Mouse (Mus musculus) CH12.LX (cell line): ENCODE results near the gene Fscb. TPM values are rescaled to one million over a fixed set of nuclear protein-coding genes. Genes with fewer than 3 reads are reported as not detected.

ENCODE experiments used
- DNase-seq: peaks from one replicate; pipeline ENCODE4 v3.0.0-alpha.2; 2013; ENCODE audit errors: extremely low read depth
- H3K27ac ChIP-seq: 2 replicates; pipeline ENCODE4 v1.5.1; 2012; ENCODE audit warnings: low read depth, mild to moderate bottlenecking, control low read depth, moderate library complexity; ENCODE audit not compliant: insufficient read depth
- H3K27me3 ChIP-seq: replicated peaks from 2 replicates; pipeline ENCODE3; 2012; ENCODE audit warnings: inconsistent platforms
- H3K36me3 ChIP-seq, 2 experiments: replicated peaks in 1 of 2; 2 replicates each; pipeline versions ENCODE3 to v1.6.1; 2012; ENCODE audit warnings: inconsistent platforms in 1 of 2, low read length in 1 of 2, mild to moderate bottlenecking in 1 of 2, mixed read lengths in 1 of 2, moderate library complexity in 1 of 2; ENCODE audit not compliant: control insufficient read depth in 1 of 2, insufficient read depth in 1 of 2
- H3K4me1 ChIP-seq, 2 experiments: 2 replicates each; pipeline ENCODE4 v1.6.1; 2012; ENCODE audit warnings: inconsistent platforms in 1 of 2, moderate library complexity in 1 of 2; ENCODE audit not compliant: insufficient read depth in 2 of 2, control insufficient read depth in 1 of 2
- H3K4me2 ChIP-seq: 2 replicates; pipeline ENCODE4 v1.6.1; 2012; ENCODE audit warnings: low read depth, mild to moderate bottlenecking, control low read depth; ENCODE audit not compliant: poor library complexity, insufficient read depth, severe bottlenecking
- H3K4me3 ChIP-seq, 3 experiments: fragments of 150-350 bp in 1 of 3; sonication (generic) in 1 of 3; replicated peaks in 1 of 3; 2 replicates each; pipeline versions ENCODE3 to v1.5.1; 2011 to 2012; ENCODE audit warnings: low read depth in 2 of 3, low read length in 2 of 3, mild to moderate bottlenecking in 2 of 3, moderate library complexity in 2 of 3, control low read depth in 1 of 3, improper control_type of control experiment in 1 of 3, inconsistent platforms in 1 of 3, mixed read lengths in 1 of 3; ENCODE audit not compliant: poor library complexity in 1 of 3
- H3K79me2 ChIP-seq: replicated peaks from 2 replicates; pipeline ENCODE4 v1.6.1; 2012; ENCODE audit warnings: mild to moderate bottlenecking, moderate library complexity; ENCODE audit not compliant: control insufficient read depth, poor library complexity, insufficient read depth, severe bottlenecking; ENCODE audit errors: extremely low read depth
- H3K9ac ChIP-seq: 2 replicates; pipeline ENCODE4 v1.6.1; 2012; ENCODE audit warnings: low read depth, mild to moderate bottlenecking, control low read depth, moderate library complexity; ENCODE audit not compliant: insufficient read depth
- H3K9me3 ChIP-seq: replicated peaks from 2 replicates; pipeline ENCODE3; 2012; ENCODE audit warnings: low read length, inconsistent platforms, mixed read lengths
- IRF4 ChIP-seq: IDR thresholded peaks from 2 replicates; pipeline ENCODE4 v1.6.1; 2014; ENCODE audit warnings: low read depth, mild to moderate bottlenecking, inconsistent platforms, low read length, improper control_type of control experiment
- MAFK ChIP-seq: IDR thresholded peaks from 2 replicates; pipeline ENCODE4 v1.6.1; 2011; ENCODE audit warnings: low read length, improper control_type of control experiment; ENCODE audit not compliant: insufficient replicate concordance
- MAZ ChIP-seq: IDR thresholded peaks from 2 replicates; pipeline ENCODE4 v1.6.1; 2012; ENCODE audit warnings: low read depth, mild to moderate bottlenecking, inconsistent platforms, low read length, improper control_type of control experiment, moderate library complexity
- MXI1 ChIP-seq: IDR thresholded peaks from 2 replicates; pipeline ENCODE4 v1.6.1; 2011; ENCODE audit warnings: mild to moderate bottlenecking, low read depth, low read length, improper control_type of control experiment
- RAD21 ChIP-seq: IDR thresholded peaks from 2 replicates; pipeline ENCODE4 v1.6.1; 2011; ENCODE audit warnings: low read depth, mild to moderate bottlenecking, low read length, improper control_type of control experiment, moderate library complexity
- RCOR1 ChIP-seq: conservative IDR thresholded peaks from 2 replicates; pipeline ENCODE4 v1.6.1; 2012; ENCODE audit warnings: low read depth, mild to moderate bottlenecking, inconsistent platforms, low read length, improper control_type of control experiment
- SMC3 ChIP-seq: IDR thresholded peaks from 2 replicates; pipeline ENCODE4 v1.6.1; 2011; ENCODE audit warnings: low read depth, low read length, improper control_type of control experiment
- TCF12 ChIP-seq: IDR thresholded peaks from 2 replicates; pipeline ENCODE4 v1.6.1; 2014; ENCODE audit warnings: low read depth, mild to moderate bottlenecking, inconsistent platforms, low read length, improper control_type of control experiment
- UBTF ChIP-seq: IDR thresholded peaks from 2 replicates; pipeline ENCODE4 v1.6.1; 2012; ENCODE audit warnings: low read depth, mild to moderate bottlenecking, inconsistent platforms, low read length, improper control_type of control experiment, moderate library complexity
- dilution Hi-C: fragments of 300-500 bp; cut with MboI; formaldehyde crosslinking; loops from 2 replicates; pipeline ENCODE4 v1.14.3; 2020; ENCODE audit warnings: low sequenced_read_pairs; ENCODE audit not compliant: extremely low pct_unique_long_range_greater_than_20kb, extremely low pct_ligation_motif_present
- in situ Hi-C: fragments of 300-500 bp; cut with MboI; formaldehyde crosslinking; loops from 3 replicates; pipeline ENCODE4 v1.14.3; 2019; ENCODE audit warnings: low sequenced_read_pairs, low pct_ligation_motif_present, low pct_unique_long_range_greater_than_20kb, mixed read lengths
- polyA plus RNA-seq: library from polyadenylated mRNA; unstranded; fragments of >175 nt; gene quantifications from 2 replicates; pipeline ENCODE4 v1.2.1, GENCODE M21; 2012; ENCODE audit warnings: low read depth; ENCODE audit not compliant: insufficient read length
- total RNA-seq, 2 experiments: library from RNA; depleted of rRNA; stranded (reverse); fragments of 300-350 nt in 1 of 2; fragments of >200 nt in 1 of 2; gene quantifications; 2 replicates each; pipeline ENCODE4 v1.2.3; 2012 to 2014

Fscb gene
- total and polyA plus RNA-seq, 3 experiments = not detected

DNA sequence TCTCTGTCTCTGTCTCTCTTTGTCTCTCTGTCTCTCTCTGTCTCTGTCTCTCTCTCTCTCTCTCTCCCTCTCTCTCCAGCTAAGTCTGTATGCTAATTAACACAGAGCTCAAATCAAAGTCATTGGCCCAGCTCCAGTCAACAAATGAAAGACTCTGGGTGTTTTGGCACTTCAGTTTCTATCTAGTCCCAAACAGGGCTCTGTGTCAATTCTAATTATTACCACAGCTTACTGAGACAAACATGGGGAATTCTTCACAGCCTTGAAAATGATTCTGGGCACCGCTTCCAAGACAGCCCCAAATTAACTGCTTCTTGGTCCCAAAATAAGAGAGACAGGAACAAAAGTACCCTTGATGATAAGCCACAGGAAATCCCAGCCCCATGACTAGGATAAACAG, 38.9 kb upstream of the Fscb start:
- H3K27me3 ChIP-seq = no peaks in the 10 kb centered on the region
- no peaks in the 10 kb centered on the region for H3K36me3 ChIP-seq
- no peak overlapping the region for H3K4me2 ChIP-seq
- H3K79me2 ChIP-seq = no peaks in the 10 kb centered on the region
- no peak overlapping the region for H3K4me3 ChIP-seq
- peaks cover 13% of the 10 kb centered on the region for H3K9me3 ChIP-seq
- no peak for TF ChIP-seq UBTF
- TF ChIP-seq SMC3 = no peak
- TF ChIP-seq TCF12 = no peak
- TF ChIP-seq RAD21 = no peak
- no peak for TF ChIP-seq MAFK
- dilution Hi-C loops (no loop called here), in situ Hi-C loops (no loop called here)
- DNase-seq = no peak
- no peaks in the 10 kb centered on the region for H3K4me1 ChIP-seq
- H3K27ac ChIP-seq = no peak overlapping the region
- no peak overlapping the region for H3K9ac ChIP-seq

DNA sequence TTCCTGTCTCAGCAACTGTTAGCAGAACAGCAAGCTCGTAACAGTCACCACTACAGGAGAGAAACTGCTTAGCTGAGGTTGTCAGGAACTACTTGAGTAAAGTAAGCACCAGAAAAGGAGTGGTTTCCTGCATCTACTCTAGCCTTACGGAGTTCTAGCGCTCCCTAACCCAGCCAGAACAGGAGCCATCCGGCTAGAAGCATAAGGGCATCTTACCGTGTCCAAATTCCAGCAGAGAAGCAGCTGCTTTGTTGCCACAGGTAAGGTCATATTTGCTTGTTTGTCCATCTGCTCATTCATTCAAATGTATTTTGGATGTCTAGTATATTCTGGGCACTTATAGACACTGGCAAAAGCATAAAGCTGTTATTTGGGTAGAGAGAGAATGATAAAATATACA, 23.2 kb upstream of the Fscb start:
- no peak overlapping the region for H3K27ac ChIP-seq
- H3K4me3 ChIP-seq = no peak overlapping the region
- TF ChIP-seq RCOR1 = no peak
- TF ChIP-seq MAFK = no peak
- TF ChIP-seq SMC3 = no peak
- no peak for TF ChIP-seq MXI1
- TF ChIP-seq MAZ = no peak
- TF ChIP-seq, all 38 proteins: peak for 0
- no peak overlapping the region for H3K4me2 ChIP-seq
- no peaks in the 10 kb centered on the region for H3K79me2 ChIP-seq
- no peak overlapping the region for H3K9ac ChIP-seq
- H3K27me3 ChIP-seq = no peaks in the 10 kb centered on the region
- dilution Hi-C loops (no loop called here), in situ Hi-C loops (no loop called here)
- no peak for DNase-seq
- H3K9me3 ChIP-seq = peaks cover 22% of the 10 kb centered on the region
- H3K4me1 ChIP-seq = no peaks in the 10 kb centered on the region
- H3K36me3 ChIP-seq = no peaks in the 10 kb centered on the region

DNA sequence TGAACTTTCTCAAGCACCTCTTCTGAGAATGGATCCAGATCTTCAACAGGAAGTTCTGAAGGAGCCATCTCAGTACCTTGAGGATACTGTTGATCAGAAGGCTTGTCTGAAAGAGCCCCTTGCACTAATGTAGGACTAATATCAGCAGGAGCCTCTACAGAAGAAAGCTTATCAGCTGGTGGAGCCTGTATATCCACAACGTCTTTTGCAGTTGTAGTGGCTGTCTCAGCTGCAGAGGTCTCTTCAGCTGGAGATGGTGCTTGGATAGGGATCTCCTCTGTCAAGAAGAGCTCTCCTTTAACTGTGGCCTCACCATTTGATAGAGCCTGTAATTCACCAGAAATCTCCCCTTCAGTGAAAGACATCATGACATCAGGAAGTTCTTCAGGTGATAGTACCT, 875 bp downstream of the Fscb start:
- dilution Hi-C loops = no loop called here

More for the DNA sequence above, 875 bp downstream of the Fscb start:
- DNase-seq = no peak
- Histone ChIP-seq H3K79me2 (no peaks in the 10 kb centered on the region), H3K4me3 (no peak overlapping the region), H3K4me1 (no peaks in the 10 kb centered on the region), H3K27me3 (no peaks in the 10 kb centered on the region), H3K36me3 (no peaks in the 10 kb centered on the region), H3K9ac (no peak overlapping the region), H3K27ac (no peak overlapping the region), H3K4me2 (no peak overlapping the region), H3K9me3 (peaks cover 21% of the 10 kb centered on the region)
- in situ Hi-C loops = no loop called here
- no peak for TF ChIP-seq IRF4
- TF ChIP-seq RCOR1 = no peak
